Mouse (Mus musculus): ENCODE measurements around the gene 4930572O03Rik. TPM values are rescaled to one million over a fixed set of nuclear protein-coding genes. Genes with fewer than 3 reads are reported as not detected.

4930572O03Rik gene
- total RNA-seq (2023) = not detected

GRCm38 (mm10) chr5:15656959-15657358 lies at the start of gene 4930572O03Rik:
Gene 4930572O03Rik (minus strand): TSS chr5:15657059.

GRCm38 (mm10) chr5:15618764-15619163 lies 38.1 kb downstream of the 4930572O03Rik start, which contains the start of gene Speer4d:
Gene Speer4d (plus strand): TSS chr5:15619064.

Other genes starting within 250 kb of the 4930572O03Rik start
- not detected for gene Gm21149, start 180.5 kb downstream of the 4930572O03Rik start, total RNA-seq (2023)
- not detected for gene Gm21190, start 127.8 kb downstream of the 4930572O03Rik start, total RNA-seq (2023)
- gene Gm21083, start 79.7 kb downstream of the 4930572O03Rik start, total RNA-seq (2023) = not detected
- gene Speer4d, start 38.0 kb downstream of the 4930572O03Rik start, total RNA-seq (2023) = not detected
- not detected for gene Speer4c, start 57.2 kb upstream of the 4930572O03Rik start, total RNA-seq (2023)

All from T-cell, adult 66 days (primary cell).